11 mouse cellular contexts compared by ENCODE assay signal in the genomic region with DNA sequence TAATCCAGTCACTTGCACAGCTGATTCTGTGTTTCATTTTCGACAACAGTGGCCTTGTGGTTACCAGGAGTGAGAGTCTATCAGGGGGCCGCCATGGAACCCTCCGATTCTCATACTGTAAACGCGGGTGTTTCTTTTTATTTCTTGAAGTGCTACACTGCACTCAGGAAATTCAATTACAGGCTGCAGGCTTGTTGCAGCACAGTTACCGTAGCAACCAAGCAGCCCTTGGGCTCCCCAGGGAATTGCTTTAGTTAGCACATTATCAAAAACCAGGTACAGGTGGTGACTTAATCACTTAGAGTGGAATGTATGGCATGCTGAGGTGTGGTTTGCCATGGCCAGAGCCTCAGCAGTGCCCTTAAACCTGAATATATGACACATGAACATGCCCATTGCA. TPM values are rescaled to one million over a fixed set of nuclear protein-coding genes. Genes with fewer than 3 reads are reported as not detected.
DNase-seq lines count a peak whose midpoint lies in the region; ATAC-seq and TF ChIP-seq lines count a peak whose summit lies in the region.
"Had no signal": no experiment of that assay in that cellular context is flagged by ENCODE, and none has a peak within 500 bp of the region (broad histone marks: within the 10 kb centered on the region; RNA-seq: fewer than 3 reads in every experiment).

No protein-coding gene starts in this region.

- no peaks in the 10 kb centered on the region for H3K27me3 ChIP-seq in hindbrain, embryonic 11.5 days (ENCODE audit: control insufficient read depth, insufficient read depth, low read length)
- H3K27me3 ChIP-seq in hindbrain, embryonic 12.5 days, result no peaks in the 10 kb centered on the region
- no peaks in the 10 kb centered on the region for H3K27me3 ChIP-seq in forebrain, postnatal 0 days (ENCODE audit: insufficient read depth, low read length)

- H3K36me3 ChIP-seq in hindbrain, embryonic 11.5 days (ENCODE audit: control insufficient read depth, insufficient read depth, low read length), result no peaks in the 10 kb centered on the region
- H3K36me3 ChIP-seq in hindbrain, embryonic 12.5 days, result no peaks in the 10 kb centered on the region
- no peaks in the 10 kb centered on the region for H3K36me3 ChIP-seq in forebrain, postnatal 0 days (ENCODE audit: insufficient read depth)

- no peak overlapping the region for H3K27ac ChIP-seq in hindbrain, embryonic 11.5 days (ENCODE audit: low read depth, low read length)
- no peak overlapping the region for H3K27ac ChIP-seq in hindbrain, embryonic 12.5 days
- H3K27ac ChIP-seq in forebrain, postnatal 0 days (ENCODE audit: low read depth, low read length), result no peak overlapping the region
- H3K27ac ChIP-seq: heart, adult 2 months had no signal

- no peak for ATAC-seq in hindbrain, embryonic 11.5 days (ENCODE audit: low FRiP score)
- no peak for ATAC-seq in hindbrain, embryonic 12.5 days (ENCODE audit: low FRiP score)
- peak; percentile 74 for ATAC-seq in forebrain, postnatal 0 days

- no peaks in the 10 kb centered on the region for H3K4me1 ChIP-seq in hindbrain, embryonic 11.5 days (replicated peaks; ENCODE audit: control insufficient read depth, insufficient read depth, low read length)
- 0 out of 2 replicates have a peak, but pooled peaks cover 3% of the 10 kb centered on the region for H3K4me1 ChIP-seq in hindbrain, embryonic 12.5 days
- no peaks in the 10 kb centered on the region for H3K4me1 ChIP-seq in forebrain, postnatal 0 days (ENCODE audit: insufficient read depth)

- no peak overlapping the region for H3K4me3 ChIP-seq in hindbrain, embryonic 11.5 days (ENCODE audit: low read depth, low read length)
- H3K4me3 ChIP-seq in hindbrain, embryonic 12.5 days, result no peak overlapping the region
- H3K4me3 ChIP-seq in forebrain, postnatal 0 days (ENCODE audit: low read depth, low read length), result no peak overlapping the region
- H3K4me3 ChIP-seq: heart, adult 2 months had no signal

- no peak for TF ChIP-seq CTCF in forebrain, postnatal 0 days (IDR thresholded peaks at IDR 0.05; ENCODE audit: low read depth)

- H3K4me2 ChIP-seq in hindbrain, embryonic 11.5 days (replicated peaks; ENCODE audit: low read depth, low read length), result no peak overlapping the region
- H3K4me2 ChIP-seq in hindbrain, embryonic 12.5 days (replicated peaks), result no peak overlapping the region
- no peak overlapping the region for H3K4me2 ChIP-seq in forebrain, postnatal 0 days (ENCODE audit: low read depth)

- peak; percentile 13 for DNase-seq in hindbrain, embryonic 11.5 days (ENCODE audit: low spot score)
- peak; percentile 24 for DNase-seq in ES-CJ7 (ENCODE audit: low read depth, low spot score)
- DNase-seq in forebrain, postnatal 0 days, result peak; percentile 52
- peak; percentile 13 to 40 for DNase-seq in kidney, postnatal 36 days
- no peak for DNase-seq in cerebellum, adult 11-12 months
- DNase-seq in thymus, postnatal 25 days, result no peak
- DNase-seq in testis, postnatal 14 days (ENCODE audit: low spot score), result no peak
- DNase-seq: heart, adult 2 months; lung, postnatal 36 days; right cerebral cortex, adult 18-20 months had no signal

- no peak overlapping the region for H3K9ac ChIP-seq in hindbrain, embryonic 11.5 days (ENCODE audit: low read depth, low read length)
- H3K9ac ChIP-seq in hindbrain, embryonic 12.5 days, result no peak overlapping the region
- no peak overlapping the region for H3K9ac ChIP-seq in forebrain, postnatal 0 days

- 88% methylated on average over 6 of the region's 6 CpGs for WGBS in hindbrain, embryonic 11.5 days
- WGBS in hindbrain, embryonic 12.5 days, result 79% methylated on average over 6 of the region's 6 CpGs
- WGBS in forebrain, postnatal 0 days, result 62% methylated on average over 6 of the region's 6 CpGs

- no peaks in the 10 kb centered on the region for H3K9me3 ChIP-seq in hindbrain, embryonic 11.5 days (ENCODE audit: control insufficient read depth, low read length)
- H3K9me3 ChIP-seq in hindbrain, embryonic 12.5 days (replicated peaks), result no peaks in the 10 kb centered on the region
- H3K9me3 ChIP-seq in forebrain, postnatal 0 days (ENCODE audit: low read length), result no peaks in the 10 kb centered on the region

RNA-seq across cellular contexts. Expression of gene Ankrd26, which starts 12.3 kb away (rescaled TPM):
- polyA plus RNA-seq in hindbrain, embryonic 11.5 days (2014; fragmentation: Nextera tagmentation; extraction: Ambion mirVana), result 19.7 and 21.7 TPM in 2 replicates
- 17.3 and 18.4 TPM in 2 replicates for polyA plus RNA-seq in hindbrain, embryonic 12.5 days (2016; fragmentation: Nextera tagmentation; extraction: Ambion mirVana)
- 7.0 and 12.4 TPM in 2 replicates for total RNA-seq in forebrain, postnatal 0 days (2014; rRNA removed)
- 6.6 and 10.9 TPM in 2 replicates for polyA plus RNA-seq in forebrain, postnatal 0 days (2015; fragmentation: Nextera tagmentation; extraction: Ambion mirVana)

Comparison
In these comparisons a context has a peak if more than half of its experiments do, and no peak if none do; other contexts are left out.
1. DNase-seq: peak in hindbrain, embryonic 11.5 days (single experiment), ES-CJ7 (single experiment), forebrain, postnatal 0 days (single experiment) and kidney, postnatal 36 days (2 of 2); none in cerebellum, adult 11-12 months (single experiment), thymus, postnatal 25 days (single experiment) and testis, postnatal 14 days (single experiment).